ENCODE assay signal across 8 mouse cellular contexts in the genomic region with DNA sequence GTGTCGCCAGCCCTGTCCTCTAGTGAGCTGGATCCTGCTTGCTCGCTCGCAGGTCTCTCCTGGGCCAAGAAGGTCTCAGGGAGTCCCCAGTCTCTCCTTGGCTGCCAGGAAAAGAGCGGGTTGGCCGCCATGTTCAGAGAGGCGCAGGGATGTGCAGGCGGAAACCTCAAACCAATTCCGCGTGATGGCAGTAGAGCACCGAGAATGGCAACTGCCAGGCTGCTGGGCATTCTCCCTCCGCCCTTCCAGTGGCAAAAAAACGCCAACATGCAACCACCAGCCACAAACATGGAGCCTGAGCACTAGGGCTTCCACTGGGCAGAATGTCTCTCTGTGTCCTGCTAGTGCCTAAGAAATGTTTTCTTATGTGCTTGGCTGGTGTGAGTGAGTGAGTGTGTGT.
DNase-seq lines count a peak whose midpoint lies in the region; ATAC-seq lines count a peak whose summit lies in the region.
"Not testable (repeated sequence)": the region's sequence is repeated elsewhere in the genome, so short reads cannot be mapped to it uniquely, and the experiment has no call there.

No protein-coding gene starts in this region.

- H3K36me3 ChIP-seq in liver, embryonic 11.5 days (ENCODE audit: control insufficient read depth, insufficient read depth, low read length); midbrain, embryonic 14.5 days (ENCODE audit: control insufficient read depth, insufficient read depth, low read length): not testable (repeated sequence)

- DNase-seq in A20 (ENCODE audit: low read depth, low spot score): peak; percentile 87
- peak; percentile 83 for DNase-seq in adrenal gland, adult 2 months
- DNase-seq in embryo, embryonic 9.5 days (ENCODE audit: extremely low spot score): peak; percentile 8
- peak; percentile 70 for DNase-seq in gastrocnemius, postnatal 25 days
- DNase-seq in kidney, adult 11 months: peak; percentile 78
- DNase-seq in liver, embryonic 11.5 days (ENCODE audit: low spot score): peak; percentile 36
- DNase-seq in midbrain, embryonic 14.5 days: peak; percentile 81
- peak; percentile 81 for DNase-seq in right cerebral cortex, postnatal 14 days

- not testable (repeated sequence) for H3K27me3 ChIP-seq in liver, embryonic 11.5 days (replicated peaks; ENCODE audit: control insufficient read depth, insufficient read depth, low read length); midbrain, embryonic 14.5 days (ENCODE audit: control insufficient read depth, insufficient read depth, low read length)

- not testable (repeated sequence) for H3K9me3 ChIP-seq in liver, embryonic 11.5 days (ENCODE audit: control insufficient read depth, low read length); midbrain, embryonic 14.5 days (ENCODE audit: control insufficient read depth, low read length)

- not testable (repeated sequence) for H3K27ac ChIP-seq in liver, embryonic 11.5 days (ENCODE audit: low read depth, low read length); midbrain, embryonic 14.5 days (replicated peaks; ENCODE audit: low read depth, low read length)

- H3K9ac ChIP-seq in liver, embryonic 11.5 days (ENCODE audit: low read depth, low read length); midbrain, embryonic 14.5 days (replicated peaks; ENCODE audit: low read length): not testable (repeated sequence)

- 75% methylated on average over 12 of the region's 12 CpGs for WGBS in liver, embryonic 11.5 days
- WGBS in midbrain, embryonic 14.5 days: 77% methylated on average over 12 of the region's 12 CpGs

- not testable (repeated sequence) for H3K4me1 ChIP-seq in liver, embryonic 11.5 days (replicated peaks; ENCODE audit: control insufficient read depth, insufficient read depth, low read length); midbrain, embryonic 14.5 days (ENCODE audit: control insufficient read depth, insufficient read depth, low read length)

- H3K4me2 ChIP-seq in liver, embryonic 11.5 days; midbrain, embryonic 14.5 days (ENCODE audit: low read length): not testable (repeated sequence)

- not testable (repeated sequence) for ATAC-seq in liver, embryonic 11.5 days (replicated peaks; ENCODE audit: low FRiP score); midbrain, embryonic 14.5 days (ENCODE audit: low FRiP score, low TSS enrichment)

- H3K4me3 ChIP-seq in liver, embryonic 11.5 days (ENCODE audit: low read depth, low read length); midbrain, embryonic 14.5 days (replicated peaks; ENCODE audit: low read depth, low read length): not testable (repeated sequence)

Comparison
In these comparisons a context has a peak if more than half of its experiments do, and no peak if none do; other contexts are left out.
1. DNase-seq: peak in every context shown above with its lines; median percentile 87 in A20; 83 in adrenal gland, adult 2 months; 81 in midbrain, embryonic 14.5 days; 81 in right cerebral cortex, postnatal 14 days; 78 in kidney, adult 11 months; 70 in gastrocnemius, postnatal 25 days; 36 in liver, embryonic 11.5 days; 8 in embryo, embryonic 9.5 days.